Mouse (Mus musculus): Measurements from ENCODE around the gene Crb3. TPM values are rescaled to one million over a fixed set of nuclear protein-coding genes. Genes with fewer than 3 reads are reported as not detected.

Gene Crb3
- polyA plus RNA-seq, 2 experiments: 5.5 to 8.3 TPM

DNA sequence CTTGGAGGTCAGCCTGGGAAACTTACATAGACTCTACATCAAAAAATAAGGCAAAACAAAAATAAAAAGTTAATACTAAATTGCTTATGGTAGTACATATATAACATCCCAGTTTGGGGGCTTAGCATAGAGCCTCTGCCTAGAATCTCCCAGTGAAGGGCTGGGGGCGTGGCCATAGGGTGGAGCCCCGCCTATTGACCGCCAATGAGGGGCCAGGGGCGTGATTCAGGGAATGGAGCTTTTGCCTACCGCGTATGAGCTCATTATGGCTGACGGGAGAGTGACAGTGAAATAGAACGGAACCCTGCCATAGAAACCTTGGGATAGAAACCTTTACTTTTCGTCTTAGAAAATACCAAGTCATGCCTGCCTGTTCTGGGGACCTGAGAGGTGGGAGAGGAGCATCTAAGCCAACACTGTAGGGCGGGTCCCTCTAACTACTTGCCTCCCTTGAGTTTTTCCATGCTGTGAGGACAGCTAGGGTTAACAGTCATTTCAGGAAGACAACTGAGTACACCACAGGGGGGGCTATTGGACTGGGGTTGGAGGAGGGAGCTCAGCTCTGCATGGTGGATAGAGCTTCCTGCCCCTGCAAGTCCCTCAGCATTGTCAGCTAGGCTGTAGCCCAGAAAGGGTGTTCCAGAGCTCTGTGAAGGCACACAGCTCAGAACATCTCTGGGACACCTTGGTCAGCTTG is 40.9 kb downstream of the Crb3 start:
- no peak for DNase-seq (ENCODE audit: low spot score)
- 12% methylated on average over 10 of the region's 10 CpGs for WGBS
- no peak overlapping the region for H3K27ac ChIP-seq (replicated peaks; ENCODE audit: low read depth, low read length)
- no peak overlapping the region for H3K4me3 ChIP-seq (replicated peaks; ENCODE audit: low read length)
- no peaks in the 10 kb centered on the region for H3K9me3 ChIP-seq (ENCODE audit: control insufficient read depth, low read length)
- ATAC-seq (ENCODE audit: low FRiP score, low read depth): no peak
- no peaks in the 10 kb centered on the region for H3K36me3 ChIP-seq (ENCODE audit: control insufficient read depth, insufficient read depth, low read length)
- H3K27me3 ChIP-seq (ENCODE audit: control insufficient read depth, insufficient read depth, low read length): no peaks in the 10 kb centered on the region
- peaks cover 6% of the 10 kb centered on the region for H3K4me1 ChIP-seq (ENCODE audit: control insufficient read depth, insufficient read depth, low read length)
- no peak overlapping the region for H3K9ac ChIP-seq (ENCODE audit: low read depth, low read length, severe bottlenecking)
- no peak overlapping the region for H3K4me2 ChIP-seq (replicated peaks; ENCODE audit: low read depth, low read length, severe bottlenecking)
- TF ChIP-seq POLR2A (IDR thresholded peaks at IDR 0.05; ENCODE audit: borderline replicate concordance, extremely low read depth, insufficient read depth, insufficient read length): no peak

DNA sequence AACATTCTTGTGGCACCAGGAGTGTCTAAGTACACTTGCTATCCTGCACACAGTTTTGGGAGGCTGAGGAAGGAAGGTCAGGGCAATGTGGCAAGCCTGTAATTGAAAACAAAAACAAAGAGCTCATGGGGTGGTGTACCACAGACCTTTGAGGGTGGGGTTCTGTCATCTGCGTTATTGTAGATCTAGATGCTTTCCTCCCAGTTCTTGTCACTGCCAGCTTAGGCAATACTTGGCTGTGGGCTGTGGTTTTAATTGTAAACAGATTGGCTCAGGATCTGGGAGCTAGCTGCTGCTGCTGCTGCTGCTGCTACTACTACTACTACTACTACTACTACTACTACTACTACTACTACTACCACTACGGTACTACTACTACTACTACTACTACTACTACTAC is 43.4 kb downstream of the Crb3 start:
- Histone ChIP-seq H3K36me3 (ENCODE audit: control insufficient read depth, insufficient read depth, low read length) (no peaks in the 10 kb centered on the region), H3K9me3 (ENCODE audit: control insufficient read depth, low read length) (no peaks in the 10 kb centered on the region), H3K27ac (replicated peaks; ENCODE audit: low read depth, low read length) (no peak overlapping the region), H3K4me1 (ENCODE audit: control insufficient read depth, insufficient read depth, low read length) (peaks cover 11% of the 10 kb centered on the region), H3K4me2 (replicated peaks; ENCODE audit: low read depth, low read length, severe bottlenecking) (no peak overlapping the region), H3K27me3 (ENCODE audit: control insufficient read depth, insufficient read depth, low read length) (no peaks in the 10 kb centered on the region), H3K4me3 (replicated peaks; ENCODE audit: low read length) (no peak overlapping the region), H3K9ac (ENCODE audit: low read depth, low read length, severe bottlenecking) (no peak overlapping the region)
- DNase-seq (ENCODE audit: low spot score) (no peak), ATAC-seq (ENCODE audit: low FRiP score, low read depth) (no peak)
- no peak for TF ChIP-seq POLR2A (IDR thresholded peaks at IDR 0.05; ENCODE audit: borderline replicate concordance, extremely low read depth, insufficient read depth, insufficient read length)
- WGBS: 80% methylated on average over 2 of the region's 2 CpGs

DNA sequence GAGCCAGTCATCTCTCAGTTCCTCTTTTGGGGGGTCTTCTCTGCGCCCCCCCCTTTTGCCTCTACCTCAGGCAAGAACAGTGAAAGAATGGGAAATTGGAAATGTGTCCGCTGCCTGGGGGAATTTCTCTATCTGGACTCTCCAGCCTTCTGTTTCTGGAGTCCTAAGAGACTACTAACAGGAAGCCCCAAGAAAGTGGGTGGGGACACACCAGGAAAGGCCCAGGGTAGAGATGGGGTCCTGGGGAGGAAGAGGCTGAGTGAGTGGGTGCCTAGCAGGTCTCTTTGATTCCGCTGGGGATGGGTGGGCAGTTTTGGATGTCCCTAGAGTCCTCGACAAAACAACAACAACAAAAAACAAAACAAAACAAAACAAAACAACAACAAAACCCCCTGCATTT is 45.6 kb downstream of the Crb3 start:
- no peak for TF ChIP-seq POLR2A (IDR thresholded peaks at IDR 0.05; ENCODE audit: borderline replicate concordance, extremely low read depth, insufficient read depth, insufficient read length)
- Histone ChIP-seq H3K27ac (replicated peaks; ENCODE audit: low read depth, low read length) (no peak overlapping the region), H3K9me3 (ENCODE audit: control insufficient read depth, low read length) (no peaks in the 10 kb centered on the region), H3K4me3 (replicated peaks; ENCODE audit: low read length) (peak overlapping the region; percentile 68), H3K27me3 (ENCODE audit: control insufficient read depth, insufficient read depth, low read length) (no peaks in the 10 kb centered on the region), H3K4me2 (replicated peaks; ENCODE audit: low read depth, low read length, severe bottlenecking) (peak overlapping the region; percentile 78), H3K9ac (ENCODE audit: low read depth, low read length, severe bottlenecking) (peak overlapping the region; percentile 79; the same call in 1 of the 2 replicates), H3K36me3 (ENCODE audit: control insufficient read depth, insufficient read depth, low read length) (no peaks in the 10 kb centered on the region), H3K4me1 (ENCODE audit: control insufficient read depth, insufficient read depth, low read length) (peaks cover 11% of the 10 kb centered on the region)
- WGBS: 40% methylated on average over 4 of the region's 4 CpGs
- no peak for ATAC-seq (ENCODE audit: low FRiP score, low read depth)
- DNase-seq (ENCODE audit: low spot score): no peak

DNA sequence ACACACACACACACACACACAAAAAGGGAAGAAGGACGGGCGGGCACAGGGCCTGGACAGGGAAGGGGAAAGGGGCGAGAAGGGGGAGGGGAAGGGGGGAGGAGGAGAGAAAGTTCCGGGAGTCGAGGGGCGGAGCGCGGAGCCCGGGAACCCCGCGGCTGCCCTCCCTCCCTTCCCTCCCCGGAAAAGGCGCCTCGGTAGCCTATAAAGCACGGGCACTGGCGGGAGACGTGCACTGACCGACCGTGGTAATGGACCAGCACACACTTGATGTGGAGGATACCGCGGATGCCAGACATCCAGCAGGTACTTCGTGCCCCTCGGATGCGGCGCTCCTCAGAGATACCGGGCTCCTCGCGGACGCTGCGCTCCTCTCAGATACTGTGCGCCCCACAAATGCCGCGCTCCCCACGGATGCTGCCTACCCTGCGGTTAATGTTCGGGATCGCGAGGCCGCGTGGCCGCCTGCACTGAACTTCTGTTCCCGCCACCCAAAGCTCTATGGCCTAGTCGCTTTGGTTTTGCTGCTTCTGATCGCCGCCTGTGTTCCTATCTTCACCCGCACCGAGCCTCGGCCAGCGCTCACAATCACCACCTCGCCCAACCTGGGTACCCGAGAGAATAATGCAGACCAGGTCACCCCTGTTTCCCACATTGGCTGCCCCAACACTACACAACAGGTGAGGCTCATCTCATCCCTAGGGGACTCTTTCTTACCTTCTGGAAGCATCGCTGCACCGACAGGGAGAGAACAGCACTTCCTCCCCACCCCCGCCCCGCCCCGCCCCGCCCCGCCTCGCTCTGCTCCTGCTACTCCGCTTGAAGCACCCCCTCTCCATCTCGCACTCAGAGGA is 46.5 kb downstream of the Crb3 start, which contains the start of gene Tnfsf9:
Gene Tnfsf9, plus strand, starts transcription at position 145 of the 854 bp plus-strand sequence.
- Histone ChIP-seq H3K27ac (replicated peaks; ENCODE audit: low read depth, low read length) (0 out of 2 replicates have a peak within 1 kb of the TSS, but pooled peaks have one; percentile 3), H3K9ac (ENCODE audit: low read depth, low read length, severe bottlenecking) (peak within 1 kb of the TSS; percentile 79), H3K4me2 (replicated peaks; ENCODE audit: low read depth, low read length, severe bottlenecking) (peak within 1 kb of the TSS; percentile 78), H3K4me3 (replicated peaks; ENCODE audit: low read length) (peak within 1 kb of the TSS; percentile 68), H3K9me3 (ENCODE audit: control insufficient read depth, low read length) (no peaks in the 10 kb centered on the region), H3K4me1 (ENCODE audit: control insufficient read depth, insufficient read depth, low read length) (peaks cover 11% of the 10 kb centered on the region), H3K27me3 (ENCODE audit: control insufficient read depth, insufficient read depth, low read length) (no peaks in the 10 kb centered on the region), H3K36me3 (ENCODE audit: control insufficient read depth, insufficient read depth, low read length) (no peaks in the 10 kb centered on the region)
- 0% methylated on average over 47 of the region's 61 CpGs for WGBS
- ATAC-seq (ENCODE audit: low FRiP score, low read depth) (peak; percentile 67), DNase-seq (ENCODE audit: low spot score) (peak; percentile 68)
- peak; percentile 62; the same call in 1 of the 2 replicates for TF ChIP-seq POLR2A (IDR thresholded peaks at IDR 0.05; ENCODE audit: borderline replicate concordance, extremely low read depth, insufficient read depth, insufficient read length)

DNA sequence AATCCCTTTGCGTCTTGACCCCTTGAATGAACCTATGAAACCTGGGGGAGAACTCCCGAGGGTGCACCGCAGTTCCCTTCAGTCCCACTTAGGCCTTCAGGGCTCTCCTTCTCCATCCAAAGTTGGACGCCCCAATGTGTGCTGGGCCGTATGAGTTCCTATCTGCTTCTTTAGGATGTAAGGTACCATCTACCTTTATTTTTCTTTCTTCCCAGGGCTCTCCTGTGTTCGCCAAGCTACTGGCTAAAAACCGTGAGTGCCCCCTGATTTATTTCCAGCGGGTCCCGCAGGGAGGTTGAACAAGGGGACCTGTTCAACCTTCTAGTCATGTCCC is 47.1 kb downstream of the Crb3 start:
- ATAC-seq (ENCODE audit: low FRiP score, low read depth): no peak

More for the DNA sequence above, 47.1 kb downstream of the Crb3 start:
- H3K9me3 ChIP-seq (ENCODE audit: control insufficient read depth, low read length): no peaks in the 10 kb centered on the region
- 6% methylated on average over 9 of the region's 9 CpGs for WGBS
- DNase-seq (ENCODE audit: low spot score): no peak
- TF ChIP-seq POLR2A (IDR thresholded peaks at IDR 0.05; ENCODE audit: borderline replicate concordance, extremely low read depth, insufficient read depth, insufficient read length): no peak
- peak overlapping the region; percentile 78 for H3K4me2 ChIP-seq (replicated peaks; ENCODE audit: low read depth, low read length, severe bottlenecking)
- H3K4me3 ChIP-seq (replicated peaks; ENCODE audit: low read length): peak overlapping the region; percentile 68
- H3K27me3 ChIP-seq (ENCODE audit: control insufficient read depth, insufficient read depth, low read length): no peaks in the 10 kb centered on the region
- peak overlapping the region; percentile 79 for H3K9ac ChIP-seq (ENCODE audit: low read depth, low read length, severe bottlenecking)
- no peaks in the 10 kb centered on the region for H3K36me3 ChIP-seq (ENCODE audit: control insufficient read depth, insufficient read depth, low read length)
- peaks cover 11% of the 10 kb centered on the region for H3K4me1 ChIP-seq (ENCODE audit: control insufficient read depth, insufficient read depth, low read length)
- no peak overlapping the region for H3K27ac ChIP-seq (replicated peaks; ENCODE audit: low read depth, low read length)

Data from limb, embryonic 14.5 days (tissue).